9 mouse cellular contexts compared by ENCODE assay signal in the genomic region with DNA sequence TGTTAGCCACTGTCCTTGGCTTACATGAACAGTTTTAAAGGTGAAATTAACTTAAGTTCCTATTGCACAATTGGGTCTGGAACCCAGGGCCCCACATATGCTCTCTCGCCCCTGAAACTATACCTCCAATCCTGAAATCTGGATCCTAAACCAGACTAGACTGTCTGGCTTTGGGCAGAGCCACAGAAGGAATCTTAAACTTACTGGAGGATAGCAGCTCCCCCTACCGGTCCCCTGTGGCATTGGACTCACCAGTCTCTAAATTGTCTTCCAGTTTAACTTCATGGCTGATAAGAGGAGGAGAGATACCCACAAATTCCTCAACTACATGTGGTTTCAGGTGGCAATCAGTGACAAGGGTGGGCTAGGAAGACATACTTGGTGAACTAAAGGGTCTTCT. TPM values are rescaled to one million over a fixed set of nuclear protein-coding genes. Genes with fewer than 3 reads are reported as not detected.
DNase-seq lines count a peak whose midpoint lies in the region; ATAC-seq lines count a peak whose summit lies in the region.
"Had no signal": no experiment of that assay in that cellular context is flagged by ENCODE, and none has a peak within 500 bp of the region (broad histone marks: within the 10 kb centered on the region; RNA-seq: fewer than 3 reads in every experiment).

No protein-coding gene starts in this region.

- peak; percentile 94 for ATAC-seq in neutrophil, adult 5-6 weeks (ENCODE audit: extremely low read depth, insufficient number of reproducible peaks, low FRiP score, poor library complexity, severe bottlenecking)

- DNase-seq in ovary, postnatal 10 days (ENCODE audit: low spot score) = peak; percentile 49
- DNase-seq in ovary, adult 18-20 months (ENCODE audit: low spot score) = no peak
- peak; percentile 17 for DNase-seq in adrenal gland, adult 8-10 months
- DNase-seq in embryo, embryonic 11 days = peak; percentile 63
- peak; percentile 65 to 75 for DNase-seq in heart, postnatal 10 days
- peak; percentile 79 to 80 for DNase-seq in left cerebral cortex, postnatal 14 days (ENCODE audit: low spot score in 2 of 2)
- no peak for DNase-seq in urinary bladder, adult 2 months (ENCODE audit: low spot score)

- intact Hi-C loops in heart, postnatal 10 days (cut with DNase I) = loop anchor here (1.0 kb wide), 1 partner anchor 51 kb away; no protein-coding TSS in a partner anchor
- intact Hi-C loops in left cerebral cortex, postnatal 14 days (cut with DNase I) = loop anchor here (2.0 kb wide), 1 partner anchor 51 kb away; no protein-coding TSS in a partner anchor

RNA-seq across cellular contexts. Expression of gene Nanog, which starts 12.7 kb away (rescaled TPM):
- total RNA-seq in adrenal gland, adult 8-10 months (2022) = not detected
- total RNA-seq in heart, postnatal 10 days (2021) = not detected
- total RNA-seq in left cerebral cortex, postnatal 14 days (2021) = not detected
- not detected in 2 replicates for total RNA-seq in neutrophil, adult 5-6 weeks (2017)
- polyA plus RNA-seq in urinary bladder, adult 2 months (2012; rRNA removed) = 0.07 and 0.12 TPM in 2 replicates
- total RNA-seq: gastrocnemius, postnatal 4 days had no signal

Comparison
In these comparisons a context has a peak if more than half of its experiments do, and no peak if none do; other contexts are left out.
1. DNase-seq: peak in ovary, postnatal 10 days (single experiment), adrenal gland, adult 8-10 months (single experiment), embryo, embryonic 11 days (single experiment), heart, postnatal 10 days (2 of 2) and left cerebral cortex, postnatal 14 days (2 of 2); none in ovary, adult 18-20 months (single experiment) and urinary bladder, adult 2 months (single experiment).